Mouse (Mus musculus): ENCODE data around the gene Jsrp1. TPM values are rescaled to one million over a fixed set of nuclear protein-coding genes. Genes with fewer than 3 reads are reported as not detected.

Jsrp1 gene
- total RNA-seq (2023), result not detected

DNA sequence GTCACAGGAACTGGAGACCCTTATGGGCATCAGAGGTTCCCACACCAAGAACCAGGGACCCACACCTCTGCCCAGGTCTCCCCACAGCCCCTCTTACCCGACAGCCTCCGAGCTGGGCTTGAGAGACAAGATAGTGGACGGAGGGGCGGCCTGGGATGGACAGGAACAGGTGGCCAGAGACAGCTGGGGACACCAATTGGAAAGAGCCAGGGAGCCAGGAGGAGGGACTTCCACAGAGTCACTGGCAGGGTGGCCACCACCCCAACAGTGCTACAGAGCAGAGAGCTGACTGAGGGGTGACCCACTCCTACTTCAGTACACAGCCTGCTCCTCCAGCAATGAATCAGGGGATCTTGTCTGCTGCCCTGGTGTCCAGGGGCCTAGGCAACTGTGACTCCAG lies at the start of gene Jsrp1:
TSS of gene Jsrp1 (minus strand) at position 133 of the 400 bp plus-strand sequence.

GRCm38 (mm10) chr10:80854913-80855748 lies 41.8 kb upstream of the Jsrp1 start, which contains the start of the genes Lsm7 and Sppl2b:
TSS of gene Lsm7 (minus strand) at chr10:80855209.
TSS of gene Sppl2b (plus strand) at chr10:80855275.

DNA sequence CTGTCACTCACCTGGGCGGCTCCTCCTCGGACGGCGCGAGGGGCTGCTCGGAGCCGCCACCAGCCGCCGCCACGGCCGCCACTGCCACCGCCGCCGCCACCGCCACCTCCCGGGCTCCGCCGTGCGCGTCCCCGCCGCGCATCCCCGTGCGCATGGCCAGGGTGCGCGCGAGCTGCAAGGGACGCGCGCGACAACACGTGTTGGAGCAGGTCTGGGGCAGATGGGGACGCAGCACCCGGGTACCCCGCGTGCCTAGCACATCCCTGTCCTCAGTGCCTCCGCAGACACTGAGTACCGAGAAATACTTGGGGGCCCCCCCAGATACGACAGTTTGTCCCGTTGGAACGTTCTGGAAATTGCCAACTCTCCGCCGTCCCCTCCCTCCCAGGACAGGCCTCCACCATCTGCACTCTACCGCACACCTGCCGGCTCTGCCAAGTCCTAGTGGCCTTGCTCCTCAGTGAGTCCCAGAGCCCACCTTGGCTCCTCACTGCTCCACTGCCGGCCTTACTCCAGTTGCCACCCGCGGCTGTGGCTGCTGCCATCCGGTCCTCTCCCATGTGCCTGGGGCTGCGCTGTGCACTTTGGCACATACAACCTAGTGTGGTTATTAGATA lies 30.7 kb upstream of the Jsrp1 start, which contains the start of gene Lingo3:
TSS of gene Lingo3 (minus strand) at position 109 of the 617 bp plus-strand sequence.

DNA sequence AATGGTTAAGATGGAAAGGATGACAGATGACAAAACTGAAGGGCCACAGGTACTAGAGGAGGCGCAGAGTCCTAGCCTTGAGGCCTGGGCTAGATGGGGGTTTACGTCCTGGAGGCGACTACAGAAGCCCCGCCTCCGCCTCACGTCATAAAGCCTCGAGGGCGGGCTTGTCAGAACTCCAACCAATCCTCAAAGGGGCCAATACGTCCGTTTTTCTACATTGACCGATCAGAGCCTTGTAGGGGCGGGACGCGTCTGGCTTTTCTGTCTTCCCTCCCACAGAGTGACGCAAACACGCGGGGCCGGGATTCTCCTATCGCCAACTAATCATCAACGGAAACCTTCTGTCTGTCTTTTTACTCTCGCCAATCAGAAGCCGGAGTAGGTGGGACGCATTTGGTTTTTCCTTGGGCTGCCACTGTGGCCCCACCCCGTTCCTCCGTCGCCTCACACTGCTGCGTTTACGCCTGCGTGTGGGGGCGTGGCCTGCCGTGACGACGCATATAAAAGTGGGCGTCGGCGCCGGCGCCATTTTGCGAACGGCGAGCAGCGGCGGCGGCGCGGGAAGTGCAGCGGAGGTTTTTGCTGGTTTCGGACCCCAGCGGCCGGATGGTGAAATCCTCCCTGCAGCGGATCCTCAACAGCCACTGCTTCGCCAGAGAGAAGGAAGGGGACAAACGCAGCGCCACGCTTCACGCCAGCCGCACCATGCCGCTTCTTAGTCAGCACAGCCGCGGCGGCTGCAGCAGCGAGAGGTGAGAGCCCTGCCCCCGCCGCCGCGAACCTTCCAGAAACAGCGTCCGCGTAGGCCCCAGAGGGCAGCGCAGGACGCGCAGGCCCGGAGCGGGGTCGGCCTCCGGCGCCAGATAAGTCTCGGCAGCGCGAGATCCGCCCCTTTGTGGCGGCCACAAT lies 13.1 kb upstream of the Jsrp1 start, which contains the start of gene Oaz1:
TSS of gene Oaz1 (plus strand) at position 506 of the 912 bp plus-strand sequence.

GRCm38 (mm10) chr10:80804916-80805315 lies 8.4 kb downstream of the Jsrp1 start, which contains the start of gene Amh:
TSS of gene Amh (plus strand) at chr10:80805243.

DNA sequence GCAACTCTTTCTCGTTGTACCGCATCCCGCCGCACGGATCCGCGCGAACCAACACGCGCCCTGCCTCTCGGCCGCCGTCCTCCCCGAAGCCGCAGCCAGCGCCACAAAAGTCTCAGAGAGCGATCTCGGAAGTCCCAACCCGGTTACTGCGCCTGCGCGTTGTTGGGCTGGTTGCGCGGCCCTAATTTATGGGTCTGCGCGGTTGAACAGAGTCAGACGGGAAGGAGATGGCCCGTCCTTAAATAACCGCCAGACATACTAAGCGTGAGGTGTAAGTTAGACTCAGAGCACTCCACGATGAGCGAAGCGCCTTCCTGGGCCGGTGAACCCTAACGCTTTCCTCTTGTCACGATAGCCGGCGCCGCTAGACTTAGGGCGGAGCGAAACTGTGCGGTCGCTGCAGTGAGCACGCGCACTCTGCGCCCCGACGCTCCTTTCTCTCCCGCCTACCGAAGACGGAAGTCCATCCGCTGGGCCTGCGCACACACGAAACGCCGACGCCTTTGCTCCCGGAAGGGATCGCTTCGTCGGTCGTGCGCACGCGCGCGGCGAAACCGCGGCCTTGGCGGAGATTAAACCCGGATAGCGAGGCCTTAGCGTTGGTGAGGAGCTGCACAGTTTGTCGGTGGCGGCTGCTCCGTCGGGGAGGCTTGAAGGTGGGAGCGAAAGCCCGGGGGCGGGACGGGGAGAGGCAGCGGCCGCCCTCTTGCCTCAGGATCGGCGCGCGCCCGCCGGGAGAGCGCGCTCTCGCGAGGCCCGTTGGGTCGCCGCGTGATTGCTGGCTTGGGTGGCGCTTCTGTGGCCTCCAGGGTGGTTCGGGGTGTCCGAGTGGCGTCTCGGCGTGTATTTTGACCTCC lies 14.9 kb downstream of the Jsrp1 start, which contains the start of the genes Sf3a2 and Plekhj1:
TSS of gene Sf3a2 (plus strand) at position 49 of the 857 bp plus-strand sequence.
TSS of gene Plekhj1 (minus strand) at position 477 of the 857 bp plus-strand sequence.

Other genes with a start within 250 kb of the Jsrp1 start
- 10 to 100 TPM; 27.9 to 29.2 TPM for gene Klf16, start 236.2 kb downstream of the Jsrp1 start, total RNA-seq (2023)
- gene Abhd17a, start 223.2 kb downstream of the Jsrp1 start, total RNA-seq (2023), result 10 to 100 TPM; 49.3 to 56.2 TPM
- gene Scamp4, start 210.6 kb downstream of the Jsrp1 start, total RNA-seq (2023), result 10 to 100 TPM; 52.6 to 54.4 TPM
- gene Adat3, start 210.6 kb downstream of the Jsrp1 start, total RNA-seq (2023), result 1 to 10 TPM; 3.0 to 4.8 TPM
- 1 to 10 TPM; 4.5 to 7.9 TPM for gene Gm49322, start 207.5 kb downstream of the Jsrp1 start, total RNA-seq (2023)
- 100 to 1,000 TPM; 212 to 215 TPM for gene Csnk1g2, start 190.7 kb downstream of the Jsrp1 start, total RNA-seq (2023)
- 10 to 100 TPM; 26.6 to 27.7 TPM for gene Btbd2, start 156.4 kb downstream of the Jsrp1 start, total RNA-seq (2023)
- 100 to 1,000 TPM; 280 to 313 TPM for gene Mknk2, start 135.4 kb downstream of the Jsrp1 start, total RNA-seq (2023)
- 100 to 1,000 TPM; 151 to 180 TPM for gene Mob3a, start 111.5 kb downstream of the Jsrp1 start, total RNA-seq (2023)
- 10 to 100 TPM; 56.2 to 88.3 TPM for gene Izumo4, start 111.3 kb downstream of the Jsrp1 start, total RNA-seq (2023)
- gene Ap3d1, start 71.2 kb downstream of the Jsrp1 start, total RNA-seq (2023), result 100 to 1,000 TPM; 144 to 150 TPM
- gene Dot1l, start 58.3 kb downstream of the Jsrp1 start, total RNA-seq (2023), result 10 to 100 TPM; 69.9 to 73.5 TPM
- gene Sf3a2, start 15.3 kb downstream of the Jsrp1 start, total RNA-seq (2023), result 10 to 100 TPM; 76.4 to 85.9 TPM
- 100 to 1,000 TPM; 133 to 134 TPM for gene Plekhj1, start 14.9 kb downstream of the Jsrp1 start, total RNA-seq (2023)
- 1 to 10 TPM; 2.0 to 3.3 TPM for gene Amh, start 8.3 kb downstream of the Jsrp1 start, total RNA-seq (2023)
- gene Oaz1, start 13.2 kb upstream of the Jsrp1 start, total RNA-seq (2023), result 100 to 1,000 TPM; 571 to 578 TPM
- gene Lingo3, start 30.5 kb upstream of the Jsrp1 start, total RNA-seq (2023), result not detected
- 10 to 100 TPM; 37.9 to 40.3 TPM for gene Lsm7, start 41.7 kb upstream of the Jsrp1 start, total RNA-seq (2023)
- gene Sppl2b, start 41.8 kb upstream of the Jsrp1 start, total RNA-seq (2023), result 10 to 100 TPM; 33.5 to 37.7 TPM
- gene Tmprss9, start 58.4 kb upstream of the Jsrp1 start, total RNA-seq (2023), result not detected
- 10 to 100 TPM; 58.6 to 63.8 TPM for gene Timm13, start 87.5 kb upstream of the Jsrp1 start, total RNA-seq (2023)
- gene Lmnb2, start 104.7 kb upstream of the Jsrp1 start, total RNA-seq (2023), result 10 to 100 TPM; 14.0 to 15.8 TPM
- gene Gadd45b, start 116.6 kb upstream of the Jsrp1 start, total RNA-seq (2023), result 10 to 100 TPM; 21.4 to 31.5 TPM
- gene Gng7, start 201.4 kb upstream of the Jsrp1 start, total RNA-seq (2023), result not detected
- gene Diras1, start 212.2 kb upstream of the Jsrp1 start, total RNA-seq (2023), result not detected
- 10 to 100 TPM; 18.7 to 21.2 TPM for gene Slc39a3, start 223.9 kb upstream of the Jsrp1 start, total RNA-seq (2023)
- 10 to 100 TPM; 47.1 to 52.0 TPM for gene Sgta, start 246.7 kb upstream of the Jsrp1 start, total RNA-seq (2023)